Mouse (Mus musculus) left cerebral cortex, postnatal 14 days (tissue): ENCODE results near the gene Arpc2. TPM values are rescaled to one million over a fixed set of nuclear protein-coding genes. Genes with fewer than 3 reads are reported as not detected.
"Not testable (repeated sequence)": the region's sequence is repeated elsewhere in the genome, so short reads cannot be mapped to it uniquely, and the experiment has no call there.

Experiments used
- DNase-seq, 2 experiments: peaks; one replicate each; pipeline ENCODE4 v3.0.0; 2021 to 2022; ENCODE audit warnings: low spot score in 2 of 2, mixed read lengths in 1 of 2
- intact Hi-C: fragments of 180-260 bp; cut with DNase I; formaldehyde crosslinking; loops from one replicate; pipeline ENCODE4 v1.15.1; 2025
- total RNA-seq, 2 experiments: library from RNA; stranded (reverse); gene quantifications; 2 replicates each; pipeline ENCODE4 v1.2.3; 2021

Gene Arpc2
- total RNA-seq, 2 experiments from 2014 or later = 281 to 300 TPM

- no peak for DNase-seq
- intact Hi-C loops = no loop called here
Measured at GRCm38 (mm10) chr1:74278538-74278937, 42.7 kb downstream of the Arpc2 start, which contains the start of gene Gpbar1. Gpbar1 (plus strand) TSS chr1:74278550.

DNA sequence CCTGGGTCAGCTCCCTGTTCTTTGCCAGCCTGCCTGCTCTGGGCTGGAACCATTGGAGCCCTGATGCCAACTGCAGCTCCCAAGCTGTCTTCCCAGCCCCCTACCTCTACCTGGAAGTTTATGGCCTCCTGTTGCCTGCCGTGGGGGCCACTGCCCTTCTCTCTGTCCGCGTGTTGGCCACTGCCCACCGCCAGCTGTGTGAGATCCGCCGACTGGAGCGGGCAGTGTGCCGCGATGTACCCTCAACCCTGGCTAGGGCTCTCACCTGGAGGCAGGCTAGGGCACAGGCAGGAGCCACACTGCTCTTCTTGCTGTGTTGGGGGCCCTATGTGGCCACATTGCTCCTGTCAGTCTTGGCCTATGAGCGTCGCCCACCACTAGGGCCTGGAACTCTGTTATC is 43.1 kb downstream of the Arpc2 start:
- no peak for DNase-seq
- intact Hi-C loops = no loop called here

DNA sequence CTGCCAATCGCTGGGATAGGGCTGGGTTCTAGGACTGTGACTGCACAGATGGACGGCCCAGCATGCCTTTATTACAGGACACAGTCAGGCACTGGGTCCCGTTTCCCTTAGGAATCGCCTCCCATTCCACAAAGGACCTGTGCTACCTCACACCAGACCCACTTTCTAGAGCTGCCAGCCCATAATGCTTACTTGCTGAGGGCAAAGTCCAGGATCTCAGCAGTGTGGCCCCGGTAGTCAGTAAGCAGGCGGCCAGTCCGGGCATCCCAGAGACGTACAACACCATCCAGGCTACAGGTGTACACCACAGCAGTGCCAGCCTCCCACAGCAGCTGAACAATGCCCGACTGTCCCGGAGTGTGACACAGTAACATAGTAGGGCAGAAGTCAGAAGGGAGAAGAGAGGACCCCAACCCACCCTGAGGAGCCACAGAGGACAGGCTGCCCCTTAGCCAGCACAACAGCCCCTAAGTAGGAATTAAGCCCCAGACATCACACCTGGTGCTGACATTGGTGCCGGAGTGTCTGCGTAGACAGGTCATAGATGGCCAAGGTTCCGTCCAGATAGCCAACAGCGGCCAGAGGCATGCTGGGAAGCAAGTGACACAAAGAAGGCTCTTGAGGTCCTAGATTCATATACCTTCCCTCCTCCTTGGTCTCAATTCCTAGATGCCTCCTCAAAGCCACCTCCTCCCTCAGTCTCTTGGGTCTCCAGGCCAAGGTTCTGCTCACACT is 44.9 kb downstream of the Arpc2 start:
- intact Hi-C loops = loop anchor here (5.0 kb wide), 1 partner anchor 73 kb away; no protein-coding TSS in a partner anchor
- no peak for DNase-seq

DNA sequence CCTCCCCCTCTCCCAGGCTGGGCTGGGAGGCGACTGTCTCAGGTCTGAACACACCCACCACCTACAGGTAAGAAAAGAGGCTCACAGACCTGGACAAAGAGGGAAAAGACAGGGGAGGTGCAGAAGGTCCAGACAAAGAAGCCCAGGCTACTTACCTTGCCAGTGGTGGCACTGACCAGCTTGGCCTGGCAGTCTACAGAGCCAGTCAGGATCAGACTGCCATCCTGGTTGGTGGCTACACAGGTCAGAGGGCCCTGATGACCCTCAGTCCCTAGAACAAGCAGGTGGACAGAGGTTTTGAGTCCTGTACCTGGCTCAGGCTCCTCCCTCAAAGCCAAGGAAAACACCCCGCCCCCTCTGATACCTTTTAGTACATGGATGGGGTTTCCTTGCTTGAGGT is 45.5 kb downstream of the Arpc2 start:
- intact Hi-C loops = loop anchor here (5.0 kb wide), 1 partner anchor 74 kb away; no protein-coding TSS in a partner anchor
- DNase-seq = no peak

DNA sequence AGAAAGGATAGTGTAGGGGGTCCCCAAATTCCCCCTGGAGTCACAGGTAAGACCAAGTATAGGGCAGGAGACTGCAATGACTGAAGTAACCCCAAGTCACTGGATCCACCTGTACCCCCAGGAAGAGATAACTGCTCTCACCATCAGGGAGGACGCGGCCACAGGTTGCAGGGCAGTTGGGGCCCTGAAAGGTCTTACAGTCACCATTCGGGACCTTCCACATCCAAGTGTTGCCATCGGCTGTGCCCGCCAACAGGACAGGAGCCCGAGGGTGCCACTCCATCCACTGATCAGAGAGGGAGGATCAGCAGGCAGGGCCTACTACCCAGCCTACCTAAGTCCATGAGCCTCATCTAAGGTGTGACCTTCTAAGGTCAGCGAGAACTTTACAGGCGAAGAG is 46.0 kb downstream of the Arpc2 start:
- no peak for DNase-seq
- intact Hi-C loops = loop anchor here (5.0 kb wide), 1 partner anchor 75 kb away; no protein-coding TSS in a partner anchor

- DNase-seq = no peak
- intact Hi-C loops = loop anchor here (5.0 kb wide), 1 partner anchor 76 kb away; no protein-coding TSS in a partner anchor
Measured at GRCm38 (mm10) chr1:74282896-74283625, 47.2 kb downstream of the Arpc2 start.

DNA sequence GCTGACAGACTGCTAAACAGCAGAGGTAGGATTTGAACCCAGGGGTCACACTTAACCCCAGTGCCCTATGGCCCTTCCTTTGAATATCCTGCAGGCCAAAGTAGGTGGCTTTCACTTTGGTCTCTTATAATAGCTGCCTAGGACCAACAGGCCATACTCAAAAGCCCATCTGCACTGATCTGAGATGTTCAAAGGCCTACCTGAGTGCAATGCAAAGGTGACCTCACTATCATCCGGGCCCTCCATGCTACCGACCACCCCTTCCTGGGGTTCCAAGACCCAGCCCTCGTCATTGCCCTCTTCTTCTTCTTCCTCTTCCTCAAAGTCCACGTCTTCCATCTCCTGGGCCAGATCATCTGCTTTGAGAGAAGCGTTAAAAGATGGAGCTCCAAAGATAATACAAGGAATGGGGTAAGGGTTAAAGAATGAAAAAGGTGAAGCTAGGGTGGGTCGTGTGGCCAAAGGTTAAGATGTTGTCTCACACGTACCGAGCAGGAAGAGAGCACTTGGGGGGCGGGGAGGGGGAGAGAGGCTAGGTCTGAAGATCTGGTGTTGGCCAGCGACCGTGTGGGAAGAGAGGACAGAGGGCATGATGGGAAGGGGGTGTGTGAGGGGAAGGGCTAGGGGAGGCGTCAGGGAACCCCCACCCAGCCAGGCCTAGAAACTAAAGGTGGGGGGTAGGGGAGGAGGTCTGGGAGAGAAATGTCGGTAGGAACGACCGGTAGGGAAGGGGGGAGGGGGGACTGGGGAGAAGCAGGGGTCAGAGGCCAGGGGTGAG is 48.0 kb downstream of the Arpc2 start:
- intact Hi-C loops = loop anchor here (2.0 to 5.0 kb wide), 2 partner anchors 47 to 77 kb away; partner anchors contain the start of gene Arpc2

GRCm38 (mm10) chr1:74284543-74285160 is 48.8 kb downstream of the Arpc2 start, which contains the start of the genes Aamp and Pnkd:
Aamp (minus strand) TSS chr1:74284738.
Pnkd (plus strand) TSS chr1:74284930.
- DNase-seq = peak; percentile 100
- intact Hi-C loops = loop anchor here (2.0 to 5.0 kb wide), 3 partner anchors 48 to 168 kb away; partner anchors contain the start of gene Arpc2

More for the DNA sequence above, 48.0 kb downstream of the Arpc2 start:
- DNase-seq = peak; percentile 51 to 60

DNA sequence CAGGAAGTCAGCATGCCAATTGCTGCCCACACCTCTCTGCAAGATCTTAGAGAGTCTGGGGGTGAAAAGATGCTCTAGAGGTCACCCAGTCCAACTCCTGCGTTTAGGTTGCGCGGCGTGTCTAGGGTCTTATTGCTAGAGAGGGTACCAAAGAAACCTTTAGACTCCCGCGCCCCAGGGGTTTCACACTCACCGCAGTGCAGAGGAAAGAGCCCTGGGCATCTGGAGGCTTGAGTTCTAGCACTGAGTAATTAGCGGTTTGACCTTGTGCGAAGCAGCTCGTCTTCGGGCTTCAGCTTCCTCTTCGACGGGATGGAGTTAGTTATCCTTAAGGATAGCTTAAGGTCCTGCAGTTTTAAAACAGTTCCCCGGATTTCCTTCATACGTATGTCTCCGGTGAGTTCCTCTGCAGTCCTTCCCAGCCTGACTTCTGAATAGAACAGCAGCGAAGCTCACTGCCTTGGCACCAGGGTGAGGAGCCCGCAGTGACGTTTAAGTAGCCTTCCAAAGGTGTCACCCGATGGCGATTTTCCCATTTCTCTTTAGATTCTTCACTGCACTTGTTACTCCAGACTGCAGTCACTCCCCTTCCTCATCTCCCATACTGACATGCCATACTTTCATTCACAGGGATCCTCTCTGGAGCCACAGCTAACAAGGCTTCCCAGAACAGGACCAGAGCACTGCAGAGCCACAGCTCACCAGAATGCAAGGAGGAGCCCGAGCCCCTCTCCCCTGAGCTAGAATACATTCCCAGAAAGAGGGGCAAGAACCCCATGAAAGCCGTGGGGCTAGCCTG is 49.5 kb downstream of the Arpc2 start:
- intact Hi-C loops = loop anchor here (2.0 to 5.0 kb wide), 2 partner anchors 49 to 167 kb away; partner anchors contain the start of gene Arpc2
- DNase-seq = peak; percentile 33 to 34

DNA sequence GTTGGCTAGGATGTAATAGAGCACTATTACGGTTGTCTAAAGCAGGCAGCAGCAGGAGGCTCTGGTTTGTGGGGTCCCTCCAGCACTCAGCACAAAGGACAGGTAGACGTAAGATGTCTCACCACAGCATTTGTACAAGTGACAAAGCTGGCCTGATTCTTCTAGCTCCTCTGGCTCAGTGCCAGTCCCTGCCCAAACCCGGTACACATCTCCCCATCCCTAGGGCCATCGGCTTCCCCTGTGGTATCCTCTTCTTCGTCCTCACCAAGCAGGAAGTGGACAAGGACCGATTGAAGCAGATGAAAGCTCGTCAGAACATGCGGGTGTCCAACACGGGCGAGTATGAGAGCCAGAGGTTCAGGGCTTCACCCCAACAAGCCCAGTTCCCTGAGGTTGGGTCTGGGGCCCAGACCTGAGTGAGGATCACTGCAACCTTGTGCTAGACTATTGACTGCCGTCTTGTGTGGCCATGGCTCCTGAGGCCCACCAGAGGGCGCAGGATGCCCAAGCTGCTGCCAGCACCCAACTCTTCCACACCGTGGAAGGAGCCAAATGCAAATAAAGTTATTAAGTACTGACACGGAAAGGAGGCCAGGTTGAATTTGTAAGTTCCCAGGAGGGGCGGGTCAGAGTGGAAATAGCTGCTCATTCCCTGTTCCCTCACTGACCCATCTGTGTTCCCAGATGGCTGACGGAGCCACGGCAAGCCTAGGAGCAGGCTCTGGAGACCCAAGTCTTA is 51.2 kb downstream of the Arpc2 start:
- intact Hi-C loops = loop anchor here (5.0 kb wide), 1 partner anchor 165 kb away; no protein-coding TSS in a partner anchor
- DNase-seq = not testable (repeated sequence)

DNA sequence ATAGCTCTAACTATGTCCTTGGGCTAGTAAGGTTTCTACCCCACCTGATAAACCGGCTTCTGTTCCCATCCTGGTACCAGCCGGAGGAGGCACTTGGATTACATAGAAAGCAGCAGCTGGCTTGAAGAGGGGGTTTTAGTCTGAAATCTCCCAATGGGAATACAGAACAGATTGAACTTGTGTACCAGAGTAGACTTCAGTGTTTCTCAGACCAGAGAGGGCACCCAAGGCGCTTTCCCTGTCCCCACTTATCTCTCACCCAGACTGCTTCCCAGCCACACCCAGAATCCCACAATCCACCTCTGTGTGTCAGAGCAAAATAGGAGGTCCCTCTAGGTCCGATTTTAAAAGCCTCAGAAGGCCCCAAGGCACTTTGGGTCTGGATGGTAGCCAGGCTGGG is 52.4 kb downstream of the Arpc2 start:
- DNase-seq = no peak
- intact Hi-C loops = loop anchor here (5.0 kb wide), 1 partner anchor 164 kb away; no protein-coding TSS in a partner anchor

DNA sequence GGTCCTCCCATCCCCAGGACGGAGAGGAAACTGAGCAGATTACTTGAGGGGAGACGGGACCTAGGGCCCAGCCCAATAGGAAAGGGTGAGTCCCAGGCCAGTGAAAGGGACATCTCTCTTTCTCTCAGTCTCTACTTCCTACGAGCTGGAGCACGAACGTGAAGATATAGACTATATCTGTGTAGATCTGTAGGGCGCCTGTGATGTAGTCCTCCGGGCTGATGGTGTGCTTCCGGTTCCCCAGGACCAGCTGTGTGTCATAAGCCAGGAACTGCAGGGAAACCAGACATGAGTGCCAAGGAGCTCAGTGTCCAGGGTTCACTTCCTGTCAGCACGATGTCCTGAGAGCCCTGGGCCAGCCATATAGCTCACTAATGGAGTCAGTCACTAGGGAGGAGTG is 53.4 kb downstream of the Arpc2 start:
- intact Hi-C loops = loop anchor here (5.0 kb wide), 1 partner anchor 163 kb away; no protein-coding TSS in a partner anchor
- no peak for DNase-seq

DNA sequence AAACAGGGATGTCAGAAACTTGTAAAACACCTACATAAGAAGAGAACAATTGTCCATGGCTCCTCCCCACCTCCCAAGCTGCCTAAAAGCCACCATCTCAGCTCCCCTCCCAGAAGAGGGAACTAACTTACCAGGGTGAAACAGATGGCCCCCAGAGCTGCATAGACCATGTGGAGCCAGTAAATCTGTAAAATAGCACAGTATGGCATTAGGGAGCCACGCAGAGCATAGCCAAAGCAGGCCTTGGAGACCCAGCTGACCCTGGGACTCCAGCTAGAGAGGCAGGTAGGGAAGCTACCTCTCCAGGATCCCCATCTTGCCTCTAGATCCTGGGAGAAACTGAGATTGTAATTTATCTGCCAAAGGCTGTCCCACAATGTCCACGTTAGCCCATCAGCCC is 53.9 kb downstream of the Arpc2 start:
- intact Hi-C loops = loop anchor here (5.0 kb wide), 1 partner anchor 163 kb away; no protein-coding TSS in a partner anchor
- DNase-seq = no peak

DNA sequence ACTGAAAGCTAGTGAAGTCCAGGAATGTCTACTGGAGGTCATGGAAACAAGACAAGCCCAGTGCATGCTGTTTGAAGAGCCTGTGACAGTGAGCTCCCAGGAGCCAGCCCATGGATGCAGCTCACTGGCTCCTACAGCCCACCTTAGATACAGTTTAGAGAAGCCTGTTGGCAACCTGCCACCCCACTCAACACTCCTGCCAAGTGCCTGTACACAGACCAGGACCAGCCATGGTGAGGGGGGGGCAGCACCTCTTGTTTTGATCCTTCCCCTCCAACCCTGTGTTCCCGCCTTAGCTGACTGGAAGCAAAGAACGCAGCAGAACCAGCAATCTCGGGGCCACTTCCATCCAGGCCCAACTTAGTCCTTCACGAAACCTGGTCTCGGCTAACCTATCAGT is 54.3 kb downstream of the Arpc2 start:
- intact Hi-C loops = no loop called here
- DNase-seq = no peak

DNA sequence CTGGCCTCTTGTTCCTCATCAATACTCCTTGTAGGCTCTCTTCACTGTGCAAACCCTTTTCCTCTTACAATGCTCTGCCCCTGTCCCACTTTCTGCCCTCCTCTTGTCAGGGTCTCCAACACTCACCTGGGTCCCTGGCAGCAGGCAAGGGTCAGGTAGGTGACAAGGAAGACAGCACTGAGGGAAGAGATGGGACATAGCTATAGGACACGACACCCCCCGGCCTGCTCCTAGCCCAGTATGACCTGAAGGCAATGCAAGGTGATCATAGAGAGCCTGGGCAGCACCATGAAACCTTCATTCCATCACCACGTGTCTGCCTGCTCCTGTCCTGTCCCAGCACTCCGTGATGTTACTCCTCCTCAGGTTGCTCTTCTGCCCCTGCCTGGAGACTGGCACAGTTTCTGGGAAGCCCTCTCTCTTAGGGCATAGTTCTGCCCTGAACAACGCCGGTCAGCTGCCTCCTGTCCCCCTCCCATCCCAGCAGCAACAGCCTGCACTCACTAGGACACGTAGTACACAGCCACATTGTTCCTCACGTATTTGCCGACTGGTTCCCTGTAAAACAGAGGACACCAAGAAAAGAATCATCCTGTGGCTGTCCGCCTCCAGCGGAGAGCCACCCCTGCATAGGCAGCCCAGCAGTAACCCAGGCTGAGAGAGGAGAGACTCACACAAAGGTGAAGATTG is 56.6 kb downstream of the Arpc2 start:
- intact Hi-C loops = no loop called here
- DNase-seq = no peak

DNA sequence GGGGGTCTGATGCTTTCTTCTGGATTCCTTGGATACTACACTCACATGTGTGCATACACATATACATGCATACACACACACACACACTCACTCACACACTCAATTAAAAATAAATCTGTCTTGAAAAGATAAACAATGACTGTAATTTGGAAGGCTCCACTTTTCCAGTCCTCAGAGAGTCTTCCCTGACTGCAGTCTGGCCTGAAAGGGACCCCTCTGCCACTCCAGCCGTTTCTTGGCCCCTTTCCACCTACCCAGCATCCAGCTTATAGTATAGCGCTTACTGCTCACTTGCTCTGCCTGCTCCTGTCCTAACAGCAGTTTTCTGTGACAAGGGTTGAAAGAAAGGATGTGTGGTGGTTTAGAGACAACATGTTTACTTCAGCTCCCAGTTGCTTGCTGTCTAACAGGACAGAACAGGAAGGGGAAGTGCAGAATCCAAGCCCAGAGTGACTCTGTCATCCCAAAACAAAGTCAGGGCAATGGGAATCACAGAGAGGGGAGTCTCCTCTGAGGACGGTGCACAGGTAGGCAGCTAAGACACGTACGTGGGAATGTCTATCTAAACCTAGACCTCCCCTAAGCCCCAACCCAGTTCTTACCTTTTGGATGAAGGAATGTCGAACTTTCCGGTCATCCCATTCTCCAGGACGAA is 57.5 kb downstream of the Arpc2 start:
- intact Hi-C loops = no loop called here
- DNase-seq = no peak
